Mouse (Mus musculus) hindbrain, embryonic 11.5 days (tissue): ENCODE measurements at regions not wholly inside any gene's neighbourhood (a gene's known extent, or its start where the extent isn't known, plus 50 kb on each side); places are given as distances from the start of the nearest gene placed in this dataset.
A peak's percentile ranks its signal among the peaks of the same experiment; 100 is the strongest.
"Not testable (repeated sequence)": the region's sequence is repeated elsewhere in the genome, so short reads cannot be mapped to it uniquely, and the experiment has no call there.

Experiments used
- ATAC-seq: fragments of 200-750 bp; cut with Nextera tagmentation; 2 replicates; pipeline ENCODE4 v1.8.0; 2017; ENCODE audit warnings: mild to moderate bottlenecking, moderate TSS enrichment, moderate library complexity; ENCODE audit not compliant: low FRiP score
- DNase-seq: peaks from one replicate; pipeline ENCODE4 v3.0.0-alpha.2; 2015; ENCODE audit warnings: low spot score
- H3K27ac ChIP-seq: fragments of 300-500 bp; sonication (generic); 2 replicates; pipeline ENCODE4 v1.5.1; 2014; ENCODE audit warnings: mild to moderate bottlenecking, low read depth, low read length
- H3K27me3 ChIP-seq: fragments of 300-500 bp; sonication (generic); 2 replicates; pipeline ENCODE4 v1.6.1; 2014; ENCODE audit warnings: mild to moderate bottlenecking, low read length, moderate library complexity, mixed read lengths; ENCODE audit not compliant: control insufficient read depth, insufficient read depth
- H3K36me3 ChIP-seq: fragments of 300-500 bp; sonication (generic); 2 replicates; pipeline ENCODE4 v1.6.1; 2014; ENCODE audit warnings: mild to moderate bottlenecking, low read length, moderate library complexity, mixed read lengths; ENCODE audit not compliant: control insufficient read depth, insufficient read depth
- H3K4me1 ChIP-seq: fragments of 300-500 bp; sonication (generic); replicated peaks from 2 replicates; pipeline ENCODE4 v1.6.1; 2014; ENCODE audit warnings: low read length, mixed read lengths; ENCODE audit not compliant: control insufficient read depth, insufficient read depth
- H3K4me2 ChIP-seq: fragments of 300-500 bp; sonication (generic); replicated peaks from 2 replicates; pipeline ENCODE4 v1.6.1; 2014; ENCODE audit warnings: mild to moderate bottlenecking, low read depth, low read length
- H3K4me3 ChIP-seq: fragments of 300-500 bp; sonication (generic); 2 replicates; pipeline ENCODE4 v1.5.1; 2014; ENCODE audit warnings: low read depth, low read length
- H3K9ac ChIP-seq: fragments of 300-500 bp; sonication (generic); 2 replicates; pipeline ENCODE4 v1.6.1; 2014; ENCODE audit warnings: low read depth, low read length
- H3K9me3 ChIP-seq: fragments of 300-500 bp; sonication (generic); 2 replicates; pipeline ENCODE4 v1.6.1; 2016; ENCODE audit warnings: low read length; ENCODE audit not compliant: control insufficient read depth
- WGBS: fragments of 180-500 bp; shearing (Covaris S2); extraction: QIAGEN DNeasy Blood & Tissue Kit; methylation state at CpG from one replicate; pipeline ENCODE4 v1.1.7; 2014; 5-methylcytosine and 5-hydroxymethylcytosine counted together

DNA sequence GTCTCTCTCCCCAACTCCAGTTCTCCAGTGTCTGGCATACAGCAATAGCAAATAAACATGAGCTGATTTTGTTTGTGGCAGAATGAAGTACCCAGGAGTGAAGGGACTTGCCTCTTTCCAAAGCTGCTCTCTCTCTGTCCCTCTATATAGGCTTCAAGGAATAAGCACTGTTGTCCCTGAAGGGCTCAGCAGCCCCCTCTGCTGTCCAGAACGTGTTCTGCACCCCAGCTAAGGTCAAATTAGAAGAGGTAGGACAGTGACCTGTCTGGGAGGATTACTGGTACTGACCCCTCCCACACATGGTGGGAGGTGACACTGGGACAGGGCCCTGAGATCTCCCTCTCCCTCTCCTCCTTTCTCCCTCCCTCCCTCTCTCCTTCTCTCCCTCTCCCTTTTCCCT lies 65.7 kb upstream of the Col1a1 start:
- no peak overlapping the region for H3K4me3 ChIP-seq
- no peaks in the 10 kb centered on the region for H3K9me3 ChIP-seq
- 0% methylated on average over 1 of the region's 1 CpGs for WGBS
- no peak for ATAC-seq
- no peak overlapping the region for H3K4me2 ChIP-seq
- H3K27ac ChIP-seq: no peak overlapping the region
- no peaks in the 10 kb centered on the region for H3K4me1 ChIP-seq
- no peaks in the 10 kb centered on the region for H3K36me3 ChIP-seq
- peak; percentile 77 for DNase-seq
- peaks cover 6% of the 10 kb centered on the region; the same call in 1 of the 2 replicates for H3K27me3 ChIP-seq
- H3K9ac ChIP-seq: no peak overlapping the region

DNA sequence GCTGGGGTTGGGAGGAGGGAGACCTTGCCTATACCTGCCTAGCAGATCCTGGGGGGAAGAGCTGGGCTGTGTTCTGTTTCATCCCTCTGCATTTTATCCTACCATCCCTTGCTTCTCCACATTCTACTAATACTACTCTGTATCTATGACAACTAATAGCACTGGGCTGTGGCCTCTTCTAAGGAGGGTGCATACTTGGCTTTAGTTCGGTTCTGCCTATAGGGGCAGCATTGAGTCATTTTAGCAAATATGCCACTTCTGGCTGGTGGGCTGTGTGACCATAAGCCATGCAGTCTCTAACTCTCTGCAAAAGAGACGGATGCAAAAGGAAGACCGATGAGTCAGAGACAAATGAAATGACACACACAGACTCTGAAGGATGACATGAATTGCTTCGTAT lies 66.2 kb upstream of the Col1a1 start:
- H3K9ac ChIP-seq, H3K4me1 ChIP-seq, H3K27ac ChIP-seq, H3K27me3 ChIP-seq, H3K4me3 ChIP-seq, ATAC-seq, H3K4me2 ChIP-seq, H3K9me3 ChIP-seq, H3K36me3 ChIP-seq: not testable (repeated sequence)
- DNase-seq: peak; percentile 54
- 16% methylated on average over 4 of the region's 4 CpGs for WGBS

GRCm38 (mm10) chr11:94866176-94866967 lies 69.7 kb upstream of the Col1a1 start:
- H3K4me3 ChIP-seq: no peak overlapping the region
- no peak overlapping the region for H3K27ac ChIP-seq
- H3K4me2 ChIP-seq: no peak overlapping the region
- no peak for ATAC-seq
- no peaks in the 10 kb centered on the region for H3K27me3 ChIP-seq
- no peaks in the 10 kb centered on the region for H3K9me3 ChIP-seq
- H3K9ac ChIP-seq: no peak overlapping the region
- H3K4me1 ChIP-seq: no peaks in the 10 kb centered on the region
- DNase-seq: peak; percentile 90
- WGBS: 8% methylated on average over 8 of the region's 9 CpGs
- no peaks in the 10 kb centered on the region for H3K36me3 ChIP-seq

DNA sequence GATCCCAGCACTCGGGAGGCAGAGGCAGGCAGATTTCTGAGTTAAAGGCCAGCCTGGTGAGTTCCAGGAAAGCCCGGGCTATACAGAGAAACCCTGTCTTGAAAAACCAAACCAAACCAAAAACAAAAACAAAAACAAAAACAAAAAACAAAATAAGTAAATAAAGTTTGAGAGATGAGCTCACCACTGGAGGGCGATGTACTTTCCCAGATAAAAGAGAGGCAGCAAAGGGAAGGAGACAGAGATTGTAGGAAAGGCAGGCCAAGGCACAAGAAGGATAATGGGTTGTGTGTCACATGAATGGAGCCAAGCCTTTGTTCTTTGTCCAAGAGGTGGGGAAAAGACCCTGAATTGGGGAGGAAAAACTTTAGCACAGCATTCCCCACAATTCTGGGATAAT lies 67.6 kb upstream of the Tmem92 start:
- H3K4me1 ChIP-seq: no peaks in the 10 kb centered on the region
- H3K4me2 ChIP-seq: no peak overlapping the region
- WGBS: 84% methylated on average over 3 of the region's 3 CpGs
- no peak overlapping the region for H3K4me3 ChIP-seq
- H3K9ac ChIP-seq: no peak overlapping the region
- no peak for ATAC-seq
- no peaks in the 10 kb centered on the region for H3K36me3 ChIP-seq
- no peaks in the 10 kb centered on the region for H3K27me3 ChIP-seq
- H3K27ac ChIP-seq: no peak overlapping the region
- no peak for DNase-seq
- H3K9me3 ChIP-seq: no peaks in the 10 kb centered on the region

DNA sequence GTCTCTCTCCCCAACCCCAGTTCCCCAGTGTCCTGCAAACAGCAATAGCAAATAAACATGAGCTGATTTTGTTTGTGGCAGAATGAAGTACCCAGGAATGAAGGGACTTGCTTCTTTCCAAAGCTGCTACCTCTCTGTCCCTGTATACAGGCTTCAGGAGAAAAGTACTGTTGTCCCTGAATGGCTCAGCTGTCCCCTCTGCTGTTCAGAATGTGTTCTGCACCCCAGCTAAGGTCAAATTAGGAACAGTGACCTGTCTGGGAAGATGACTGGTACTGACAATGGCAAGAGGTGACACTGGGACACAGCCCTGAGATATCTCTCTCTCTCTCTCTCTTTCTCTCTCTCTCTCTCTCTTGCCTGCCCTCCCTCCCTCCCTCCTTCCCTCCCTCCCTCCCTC lies 56.6 kb upstream of the Tmem92 start:
- no peaks in the 10 kb centered on the region for H3K9me3 ChIP-seq
- no peak for DNase-seq
- ATAC-seq: no peak
- no peak overlapping the region for H3K4me3 ChIP-seq
- H3K27ac ChIP-seq: no peak overlapping the region
- H3K9ac ChIP-seq: no peak overlapping the region
- no peak overlapping the region for H3K4me2 ChIP-seq
- H3K4me1 ChIP-seq: no peaks in the 10 kb centered on the region
- H3K27me3 ChIP-seq: no peaks in the 10 kb centered on the region
- H3K36me3 ChIP-seq: no peaks in the 10 kb centered on the region

GRCm38 (mm10) chr11:94838140-94838539 lies 55.6 kb upstream of the Tmem92 start:
- H3K4me1 ChIP-seq: no peaks in the 10 kb centered on the region
- H3K27ac ChIP-seq: no peak overlapping the region
- ATAC-seq: no peak
- no peaks in the 10 kb centered on the region for H3K36me3 ChIP-seq
- H3K9me3 ChIP-seq: no peaks in the 10 kb centered on the region
- H3K27me3 ChIP-seq: no peaks in the 10 kb centered on the region
- no peak overlapping the region for H3K9ac ChIP-seq
- H3K4me3 ChIP-seq: no peak overlapping the region
- WGBS: 65% methylated on average over 3 of the region's 3 CpGs
- H3K4me2 ChIP-seq: no peak overlapping the region
- peak; percentile 46 for DNase-seq

DNA sequence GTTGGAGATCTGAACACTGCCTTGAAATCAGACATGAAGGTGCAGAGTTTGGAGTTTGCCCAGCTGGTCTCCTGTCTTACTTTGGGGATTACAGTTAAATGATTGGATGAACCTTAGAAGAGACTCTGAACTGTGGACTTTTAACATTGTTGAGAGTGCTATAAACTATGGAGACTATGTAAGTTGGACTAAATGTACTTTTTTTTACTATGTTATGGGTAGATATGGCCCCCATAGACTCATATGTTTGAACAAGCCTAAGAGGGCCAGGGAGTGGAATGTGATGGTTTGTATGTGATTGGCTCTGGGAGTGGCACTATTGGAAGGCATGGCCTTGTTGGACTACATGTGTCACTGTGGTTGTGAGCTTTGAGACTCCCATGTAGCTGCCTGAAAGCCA lies 53.8 kb upstream of the Tmem92 start:
- Histone ChIP-seq H3K4me1 (no peaks in the 10 kb centered on the region), H3K4me3 (no peak overlapping the region), H3K9ac (no peak overlapping the region), H3K27me3 (no peaks in the 10 kb centered on the region), H3K36me3 (no peaks in the 10 kb centered on the region), H3K9me3 (no peaks in the 10 kb centered on the region), H3K4me2 (no peak overlapping the region), H3K27ac (no peak overlapping the region)
- ATAC-seq (no peak), DNase-seq (no peak)

GRCm38 (mm10) chr11:94832246-94832985 lies 49.9 kb upstream of the Tmem92 start:
- Histone ChIP-seq H3K9ac (no peak overlapping the region), H3K27ac (no peak overlapping the region), H3K9me3 (no peaks in the 10 kb centered on the region), H3K4me2 (no peak overlapping the region), H3K36me3 (no peaks in the 10 kb centered on the region), H3K27me3 (no peaks in the 10 kb centered on the region), H3K4me1 (no peaks in the 10 kb centered on the region), H3K4me3 (no peak overlapping the region)
- DNase-seq (peak; percentile 83), ATAC-seq (no peak)
- WGBS: 29% methylated on average over 13 of the region's 13 CpGs
